Mouse (Mus musculus): ENCODE results near the gene Nyx.

- no peak for TF ChIP-seq CTCF (IDR thresholded peaks at IDR 0.05; ENCODE audit: borderline replicate concordance, extremely low read depth, insufficient read depth, insufficient read length)
- TF ChIP-seq POLR2A (IDR thresholded peaks at IDR 0.05; ENCODE audit: borderline replicate concordance, extremely low read depth, insufficient read depth, insufficient read length, poor library complexity, severe bottlenecking) = no peak
Observed at GRCm38 (mm10) chrX:13469160-13470116, 3.5 kb downstream of the Nyx start.
